In the genomic region with DNA sequence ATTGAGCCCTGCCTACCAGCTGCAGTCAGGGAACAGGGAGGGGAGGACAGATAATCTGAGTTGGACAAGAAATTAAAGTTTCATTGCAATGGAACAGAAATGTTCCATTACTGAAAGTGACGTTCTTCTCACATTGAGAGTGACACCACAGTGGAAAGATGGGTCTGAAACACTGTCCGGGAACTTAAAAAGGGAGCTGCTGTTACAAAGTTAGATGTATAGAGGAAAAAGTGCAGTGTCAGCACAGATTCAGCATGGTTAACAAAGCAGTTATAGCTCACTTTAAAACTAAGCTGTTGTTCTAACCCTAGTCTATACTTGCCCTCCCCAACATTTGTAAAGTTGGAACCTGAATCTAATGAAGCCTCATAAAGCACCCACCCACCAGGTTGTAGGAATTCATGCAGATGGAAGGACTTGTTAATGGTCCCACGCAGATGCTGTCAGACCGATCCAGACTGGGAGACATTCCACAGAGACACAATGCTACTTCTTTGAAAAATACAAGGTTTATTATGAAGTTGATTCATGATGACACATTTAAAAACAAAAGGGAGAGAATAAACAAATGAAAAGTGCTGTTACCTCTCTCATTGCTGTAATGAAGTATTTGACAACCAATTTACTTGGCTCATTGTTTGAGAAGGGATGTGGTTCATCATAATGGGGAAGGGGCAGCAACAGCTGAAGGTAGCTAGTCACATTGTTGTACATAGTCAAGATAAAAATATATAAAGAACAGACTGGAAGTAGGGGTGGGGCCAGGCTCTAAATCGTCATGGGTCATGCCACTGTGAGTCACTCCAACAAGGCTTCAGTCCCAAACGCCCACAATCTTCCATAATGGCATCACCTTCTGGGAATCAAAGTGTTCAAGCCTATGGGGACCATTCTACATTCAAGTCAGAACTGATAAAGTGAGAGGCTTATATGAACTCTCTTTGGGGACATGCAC, we compare ENCODE assay signal across 25 mouse cellular contexts. TPM values are rescaled to one million over a fixed set of nuclear protein-coding genes. Genes with fewer than 3 reads are reported as not detected.
DNase-seq lines count a peak whose midpoint lies in the region; ATAC-seq and TF ChIP-seq lines count a peak whose summit lies in the region.
"Had no signal": no experiment of that assay in that cellular context is flagged by ENCODE, and none has a peak within 500 bp of the region (broad histone marks: within the 10 kb centered on the region; RNA-seq: fewer than 3 reads in every experiment).

No protein-coding gene starts in this region.

- no peak overlapping the region for H3K9ac ChIP-seq in CH12.LX (ENCODE audit: insufficient read depth, low read depth)
- H3K9ac ChIP-seq: hindbrain, embryonic 14.5 days; intestine, embryonic 15.5 days; limb, embryonic 12.5 days; liver, postnatal 0 days had no signal

- no peak for TF ChIP-seq EP300 in CH12.LX (IDR thresholded peaks at IDR 0.05; ENCODE audit: low read length)

- ATAC-seq in inflammation-experienced regulatory T-cells, adult 6 months, result peak; percentile 73
- ATAC-seq: forebrain, embryonic 16.5 days; intestine, embryonic 15.5 days; liver, postnatal 0 days; lung, postnatal 0 days; midbrain, embryonic 16.5 days had no signal

- H3K27me3 ChIP-seq in CH12.LX (replicated peaks), result no peaks in the 10 kb centered on the region
- H3K27me3 ChIP-seq: intestine, embryonic 15.5 days; limb, embryonic 12.5 days had no signal

- dilution Hi-C loops in CH12.LX (cut with MboI; ENCODE audit: extremely low pct_ligation_motif_present, extremely low pct_unique_long_range_greater_than_20kb, low sequenced_read_pairs), result no loop called here

- H3K27ac ChIP-seq in CH12.LX (ENCODE audit: insufficient read depth, low read depth), result no peak overlapping the region
- H3K27ac ChIP-seq: forebrain, embryonic 10.5 days; heart, embryonic 10.5 days; hindbrain, embryonic 14.5 days; intestine, embryonic 15.5 days; limb, embryonic 12.5 days; macrophage; midbrain, embryonic 10.5 days had no signal

- in situ Hi-C loops in CH12.LX (cut with MboI; ENCODE audit: low pct_ligation_motif_present, low pct_unique_long_range_greater_than_20kb, low sequenced_read_pairs), result no loop called here

- no peak for TF ChIP-seq RAD21 in CH12.LX (IDR thresholded peaks at IDR 0.05; ENCODE audit: low read depth, low read length)

- peak; percentile 58 to 79 for DNase-seq in layer of hippocampus, adult 18-20 months (ENCODE audit: low spot score in 2 of 2)
- no peak for DNase-seq in layer of hippocampus, postnatal 10 days (ENCODE audit: low spot score in 2 of 2)
- no peak for DNase-seq in CH12.LX (ENCODE audit: extremely low read depth)
- no peak for DNase-seq in spleen, postnatal 14 days (ENCODE audit: low spot score in 2 of 2)
- DNase-seq in kidney, adult 18-20 months, result no peak
- no peak for DNase-seq in left cerebral cortex, adult 9 months (ENCODE audit: low spot score in 2 of 2)
- DNase-seq: adrenal gland, postnatal 10 days; cerebellum, adult 9-10 months; heart, postnatal 4 days; liver, postnatal 0 days; thymus, adult 18-20 months; thymus, postnatal 36 days had no signal

- TF ChIP-seq CTCF in CH12.LX (conservative IDR thresholded peaks at IDR 0.05 in 1 of 2, IDR thresholded peaks at IDR 0.05 in 1 of 2; ENCODE audit: low read depth in 2 of 2, low read length in 2 of 2), result no peak

- H3K4me2 ChIP-seq in CH12.LX (ENCODE audit: insufficient read depth, low read depth, poor library complexity, severe bottlenecking), result no peak overlapping the region
- H3K4me2 ChIP-seq: hindbrain, embryonic 14.5 days; intestine, embryonic 15.5 days; limb, embryonic 12.5 days; liver, embryonic 11.5 days had no signal

- no peak for TF ChIP-seq POLR2A in CH12.LX (IDR thresholded peaks at IDR 0.05; ENCODE audit: low read depth, low read length)

- H3K4me3 ChIP-seq in CH12.LX (replicated peaks in 1 of 3; ENCODE audit: low read depth in 2 of 3, low read length in 2 of 3, poor library complexity in 1 of 3), result no peak overlapping the region
- H3K4me3 ChIP-seq: forebrain, embryonic 10.5 days; heart, embryonic 10.5 days; intestine, embryonic 15.5 days; limb, embryonic 12.5 days; midbrain, embryonic 10.5 days had no signal

- H3K4me1 ChIP-seq in CH12.LX (ENCODE audit: control insufficient read depth in 1 of 2, insufficient read depth in 2 of 2), result peaks cover 8 to 24% of the 10 kb centered on the region in 2 experiments; a peak in 3 of 4 replicates
- H3K4me1 ChIP-seq: forebrain, embryonic 10.5 days; heart, embryonic 10.5 days; intestine, embryonic 15.5 days; midbrain, embryonic 10.5 days had no signal

- H3K36me3 ChIP-seq in CH12.LX (replicated peaks in 1 of 2; ENCODE audit: control insufficient read depth in 1 of 2, insufficient read depth in 1 of 2, low read length in 1 of 2), result no peaks in the 10 kb centered on the region
- H3K36me3 ChIP-seq: forebrain, embryonic 10.5 days; G1E; heart, embryonic 10.5 days; intestine, embryonic 15.5 days; limb, embryonic 12.5 days; midbrain, embryonic 10.5 days had no signal

- peaks cover 2% of the 10 kb centered on the region for H3K9me3 ChIP-seq in CH12.LX (replicated peaks; ENCODE audit: low read length)
- H3K9me3 ChIP-seq: forebrain, embryonic 10.5 days; G1E; heart, embryonic 10.5 days; intestine, embryonic 15.5 days; limb, embryonic 12.5 days; midbrain, embryonic 10.5 days had no signal

- no peaks in the 10 kb centered on the region for H3K79me2 ChIP-seq in CH12.LX (replicated peaks; ENCODE audit: control insufficient read depth, extremely low read depth, insufficient read depth, poor library complexity, severe bottlenecking)

TF ChIP-seq in CH12.LX, 34 proteins besides CTCF, POLR2A, EP300 and RAD21:
- TF ChIP-seq KAT2A (IDR thresholded peaks at IDR 0.05; ENCODE audit: insufficient replicate concordance, low read length) (no peak), MAFK (IDR thresholded peaks at IDR 0.05; ENCODE audit: insufficient replicate concordance, low read length) (peak; percentile 92)
TF ChIP-seq in CH12.LX: peak in this region for 1.

RNA-seq across cellular contexts. Expression of a gene that starts 16.9 kb away (rescaled TPM):
- total RNA-seq in layer of hippocampus, adult 18-20 months (2021), result 10 to 100 TPM; 37.3 to 37.5 TPM
- 10 to 100 TPM; 27.7 to 29.8 TPM for total RNA-seq in layer of hippocampus, postnatal 10 days (2021)
- total RNA-seq in CH12.LX (2012; rRNA removed) (13.3 and 14.6 TPM in 2 replicates), CH12.LX (2014; rRNA removed) (13.3 and 15.5 TPM in 2 replicates)
- 15.6 and 15.7 TPM in 2 replicates for polyA plus RNA-seq in CH12.LX (2012; ENCODE audit: insufficient read length, low read depth)
- polyA plus RNA-seq in inflammation-experienced regulatory T-cells, adult 6 months (2017; shearing (Covaris generic)), result 10 to 100 TPM; 30.0 to 32.5 (median 31.7) TPM

Comparison
In these comparisons a context has a peak if more than half of its experiments do, and no peak if none do; other contexts are left out.
1. DNase-seq: peak in layer of hippocampus, adult 18-20 months (2 of 2); none in layer of hippocampus, postnatal 10 days (0 of 2), CH12.LX (single experiment), spleen, postnatal 14 days (0 of 2), kidney, adult 18-20 months (single experiment) and left cerebral cortex, adult 9 months (0 of 2).